Mouse (Mus musculus) stomach, embryonic 14.5 days (tissue): ENCODE data around the gene Idnk. TPM values are rescaled to one million over a fixed set of nuclear protein-coding genes. Genes with fewer than 3 reads are reported as not detected.

ENCODE experiments used
- ATAC-seq: fragments of 200-750 bp; cut with Nextera tagmentation; 2 replicates; pipeline ENCODE4 v1.8.0; 2017; ENCODE audit warnings: low read depth, moderate TSS enrichment; ENCODE audit not compliant: insufficient number of reproducible peaks, insufficient read depth, low FRiP score
- H3K27ac ChIP-seq: fragments of 300-500 bp; sonication (generic); 2 replicates; pipeline ENCODE4 v1.5.1; 2014; ENCODE audit warnings: mild to moderate bottlenecking, low read length, moderate library complexity, mixed read lengths
- H3K27me3 ChIP-seq: fragments of 300-500 bp; sonication (generic); 2 replicates; pipeline ENCODE4 v1.6.1; 2014; ENCODE audit warnings: low read length, control low read depth, mixed read lengths; ENCODE audit not compliant: control insufficient read depth, insufficient read depth
- H3K36me3 ChIP-seq: fragments of 300-500 bp; sonication (generic); 2 replicates; pipeline ENCODE4 v1.6.1; 2014; ENCODE audit warnings: mild to moderate bottlenecking, control low read depth, low read length, moderate library complexity, mixed read lengths; ENCODE audit not compliant: control insufficient read depth, insufficient read depth
- H3K4me1 ChIP-seq: fragments of 300-500 bp; sonication (generic); 2 replicates; pipeline ENCODE4 v1.6.1; 2014; ENCODE audit warnings: low read length, control low read depth, mixed read lengths; ENCODE audit not compliant: control insufficient read depth, insufficient read depth
- H3K4me2 ChIP-seq: fragments of 300-500 bp; sonication (generic); replicated peaks from 2 replicates; pipeline ENCODE4 v1.6.1; 2014; ENCODE audit warnings: low read depth, low read length, control low read depth
- H3K4me3 ChIP-seq: fragments of 300-500 bp; sonication (generic); 2 replicates; pipeline ENCODE4 v1.5.1; 2014; ENCODE audit warnings: low read depth, low read length, control low read depth
- H3K9ac ChIP-seq: fragments of 300-500 bp; sonication (generic); replicated peaks from 2 replicates; pipeline ENCODE4 v1.6.1; 2014; ENCODE audit warnings: low read depth, mild to moderate bottlenecking, control low read depth, low read length, moderate library complexity, mixed read lengths
- H3K9me3 ChIP-seq: fragments of 300-500 bp; sonication (generic); 2 replicates; pipeline ENCODE4 v1.6.1; 2016; ENCODE audit warnings: low read depth, low read length, control low read depth; ENCODE audit not compliant: control insufficient read depth
- WGBS: fragments of 180-500 bp; shearing (Covaris S2); extraction: QIAGEN DNeasy Blood & Tissue Kit; methylation state at CpG from one replicate; pipeline ENCODE4 v1.1.7; 2014; 5-methylcytosine and 5-hydroxymethylcytosine counted together
- polyA plus RNA-seq: library from polyadenylated mRNA; unstranded; fragments of >200 nt; fragmentation: Nextera tagmentation; extraction: Ambion mirVana; gene quantifications from 2 replicates; pipeline ENCODE4 v1.2.1, GENCODE M21; 2014

The Idnk gene
- polyA plus RNA-seq, 1 experiment from 2014 or later: 38.9 TPM

GRCm38 (mm10) chr13:58192146-58192545 lies 34.7 kb downstream of the Idnk start:
- no peak overlapping the region for H3K4me3 ChIP-seq
- no peak overlapping the region for H3K9ac ChIP-seq
- 90% methylated on average over 6 of the region's 6 CpGs for WGBS
- no peaks in the 10 kb centered on the region for H3K9me3 ChIP-seq
- H3K4me2 ChIP-seq: no peak overlapping the region
- ATAC-seq: no peak
- H3K36me3 ChIP-seq: peaks cover 36% of the 10 kb centered on the region
- no peaks in the 10 kb centered on the region for H3K27me3 ChIP-seq
- H3K4me1 ChIP-seq: no peaks in the 10 kb centered on the region
- H3K27ac ChIP-seq: no peak overlapping the region

GRCm38 (mm10) chr13:58193221-58193620 lies 35.8 kb downstream of the Idnk start:
- H3K4me3 ChIP-seq: no peak overlapping the region
- no peak for ATAC-seq
- H3K4me2 ChIP-seq: no peak overlapping the region
- WGBS: 97% methylated on average over 3 of the region's 3 CpGs
- H3K9ac ChIP-seq: no peak overlapping the region
- H3K27ac ChIP-seq: no peak overlapping the region
- no peaks in the 10 kb centered on the region for H3K9me3 ChIP-seq
- no peaks in the 10 kb centered on the region for H3K27me3 ChIP-seq
- H3K4me1 ChIP-seq: no peaks in the 10 kb centered on the region
- H3K36me3 ChIP-seq: peaks cover 29% of the 10 kb centered on the region

- Histone ChIP-seq H3K4me1 (peaks cover 6% of the 10 kb centered on the region; the same call in 1 of the 2 replicates), H3K27me3 (no peaks in the 10 kb centered on the region), H3K36me3 (peaks cover 29% of the 10 kb centered on the region)
These were observed 37.5 kb downstream of the Idnk start for GRCm38 (mm10) chr13:58194908-58195307.

GRCm38 (mm10) chr13:58197211-58197610 lies 39.8 kb downstream of the Idnk start:
- no peak overlapping the region for H3K9ac ChIP-seq
- H3K36me3 ChIP-seq: peaks cover 12% of the 10 kb centered on the region

More at GRCm38 (mm10) chr13:58194908-58195307, 37.5 kb downstream of the Idnk start:
- Histone ChIP-seq H3K27ac (no peak overlapping the region), H3K9me3 (no peaks in the 10 kb centered on the region), H3K9ac (no peak overlapping the region), H3K4me2 (no peak overlapping the region), H3K4me3 (no peak overlapping the region)
- no peak for ATAC-seq
- 83% methylated on average over 3 of the region's 3 CpGs for WGBS

GRCm38 (mm10) chr13:58197981-58198640 lies 40.7 kb downstream of the Idnk start:
- Histone ChIP-seq H3K27ac (no peak overlapping the region), H3K27me3 (no peaks in the 10 kb centered on the region), H3K4me1 (peaks cover 6% of the 10 kb centered on the region; the same call in 1 of the 2 replicates), H3K9me3 (no peaks in the 10 kb centered on the region), H3K4me2 (no peak overlapping the region), H3K9ac (no peak overlapping the region), H3K36me3 (peaks cover 12% of the 10 kb centered on the region), H3K4me3 (no peak overlapping the region)
- WGBS: 86% methylated on average over 7 of the region's 7 CpGs
- no peak for ATAC-seq

More at GRCm38 (mm10) chr13:58197211-58197610, 39.8 kb downstream of the Idnk start:
- Histone ChIP-seq H3K9me3 (no peaks in the 10 kb centered on the region), H3K27me3 (no peaks in the 10 kb centered on the region), H3K4me2 (no peak overlapping the region), H3K4me1 (peaks cover 6% of the 10 kb centered on the region; the same call in 1 of the 2 replicates), H3K27ac (no peak overlapping the region), H3K4me3 (no peak overlapping the region)
- no peak for ATAC-seq
- WGBS: 80% methylated on average over 3 of the region's 3 CpGs

GRCm38 (mm10) chr13:58201343-58201742 lies 43.9 kb downstream of the Idnk start:
- H3K36me3 ChIP-seq: no peaks in the 10 kb centered on the region

GRCm38 (mm10) chr13:58201908-58202307 lies 44.5 kb downstream of the Idnk start:
- no peak overlapping the region for H3K9ac ChIP-seq
- no peak for ATAC-seq
- WGBS: 89% methylated on average over 3 of the region's 3 CpGs

More at GRCm38 (mm10) chr13:58201343-58201742, 43.9 kb downstream of the Idnk start:
- Histone ChIP-seq H3K4me1 (peaks cover 6% of the 10 kb centered on the region; the same call in 1 of the 2 replicates), H3K4me3 (no peak overlapping the region), H3K27me3 (no peaks in the 10 kb centered on the region), H3K9ac (no peak overlapping the region), H3K9me3 (no peaks in the 10 kb centered on the region), H3K27ac (no peak overlapping the region), H3K4me2 (no peak overlapping the region)
- WGBS: 86% methylated on average over 6 of the region's 6 CpGs
- ATAC-seq: no peak

GRCm38 (mm10) chr13:58202903-58203302 lies 45.5 kb downstream of the Idnk start:
- no peak overlapping the region for H3K4me2 ChIP-seq
- H3K4me1 ChIP-seq: peaks cover 6% of the 10 kb centered on the region; the same call in 1 of the 2 replicates
- ATAC-seq: no peak
- no peak overlapping the region for H3K4me3 ChIP-seq
- WGBS: 86% methylated on average over 1 of the region's 1 CpGs
- H3K27me3 ChIP-seq: no peaks in the 10 kb centered on the region
- H3K36me3 ChIP-seq: no peaks in the 10 kb centered on the region
- H3K9me3 ChIP-seq: no peaks in the 10 kb centered on the region
- H3K27ac ChIP-seq: no peak overlapping the region
- H3K9ac ChIP-seq: no peak overlapping the region

More at GRCm38 (mm10) chr13:58201908-58202307, 44.5 kb downstream of the Idnk start:
- Histone ChIP-seq H3K4me1 (peaks cover 6% of the 10 kb centered on the region; the same call in 1 of the 2 replicates), H3K9me3 (no peaks in the 10 kb centered on the region), H3K27me3 (no peaks in the 10 kb centered on the region), H3K4me3 (no peak overlapping the region), H3K27ac (no peak overlapping the region), H3K4me2 (no peak overlapping the region), H3K36me3 (no peaks in the 10 kb centered on the region)
